Mouse (Mus musculus): ENCODE results near the gene Fam131a. TPM values are rescaled to one million over a fixed set of nuclear protein-coding genes. Genes with fewer than 3 reads are reported as not detected.

The Fam131a gene
- total RNA-seq, 2 experiments from 2014 or later, result 489 to 490 TPM

DNA sequence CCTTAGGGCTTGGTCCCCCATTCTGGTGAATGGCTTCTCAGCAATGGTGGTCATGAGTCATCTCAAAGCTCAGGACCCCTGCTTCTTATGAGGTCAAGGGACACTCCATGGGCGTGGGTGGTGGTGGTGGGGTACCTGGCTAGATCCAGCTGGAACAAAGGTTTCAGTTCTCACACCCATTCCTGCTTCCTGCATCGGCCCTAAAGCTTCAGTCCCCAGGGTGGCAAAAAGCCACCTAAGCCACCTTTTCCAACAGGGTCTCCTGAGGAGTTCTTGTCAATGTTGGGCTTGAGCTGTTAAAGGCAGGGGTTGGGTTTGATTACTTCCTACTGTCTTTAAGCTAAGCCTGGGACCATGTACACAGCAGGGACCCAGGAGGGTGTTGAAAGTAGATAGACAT is 22.1 kb downstream of the Fam131a start:
- no peak for DNase-seq (ENCODE audit: extremely low spot score in 1 of 2, low spot score in 1 of 2)

DNA sequence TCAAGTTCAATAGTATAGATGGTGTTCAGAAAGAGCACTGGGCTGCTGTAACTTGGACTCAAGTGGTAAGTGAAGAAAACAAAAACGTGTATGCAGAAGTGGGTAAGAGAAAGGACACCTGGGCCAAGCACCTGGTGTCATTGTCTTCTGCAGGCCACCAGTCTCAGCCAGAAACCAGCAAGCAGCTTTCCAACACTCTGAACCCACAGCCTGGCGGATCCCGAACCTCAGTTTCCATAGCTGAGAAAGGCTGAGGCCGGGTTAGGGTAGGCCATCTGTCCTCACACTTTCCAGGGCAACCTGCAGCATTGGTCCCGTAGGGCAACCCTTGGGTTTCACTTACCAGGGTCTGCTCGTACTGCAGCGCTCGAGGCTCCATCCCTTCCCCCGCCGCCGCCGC is 22.5 kb downstream of the Fam131a start:
- no peak for DNase-seq (ENCODE audit: extremely low spot score in 1 of 2, low spot score in 1 of 2)

- DNase-seq (ENCODE audit: extremely low spot score in 1 of 2, low spot score in 1 of 2), result peak; percentile 68 to 83
These were observed 23.2 kb downstream of the Fam131a start for GRCm38 (mm10) chr16:20715976-20716840.

DNA sequence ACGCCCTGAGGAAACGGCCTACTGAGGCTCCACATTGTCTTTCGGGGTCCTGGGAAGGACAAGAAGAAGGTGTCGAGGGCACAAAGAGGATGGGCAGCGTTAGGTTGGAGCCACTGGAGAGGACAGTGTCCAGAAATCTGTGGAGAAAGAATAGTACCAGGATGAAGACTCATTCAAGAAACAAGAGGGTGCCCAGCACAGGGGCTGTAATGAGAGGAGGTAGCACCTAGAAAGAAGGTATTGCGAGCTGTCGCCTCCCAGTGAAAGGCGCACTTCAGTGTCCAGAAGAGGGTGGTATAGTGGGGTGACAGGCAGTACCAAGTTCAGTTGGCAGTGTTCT is 23.8 kb downstream of the Fam131a start:
- DNase-seq (ENCODE audit: extremely low spot score in 1 of 2, low spot score in 1 of 2), result no peak

DNA sequence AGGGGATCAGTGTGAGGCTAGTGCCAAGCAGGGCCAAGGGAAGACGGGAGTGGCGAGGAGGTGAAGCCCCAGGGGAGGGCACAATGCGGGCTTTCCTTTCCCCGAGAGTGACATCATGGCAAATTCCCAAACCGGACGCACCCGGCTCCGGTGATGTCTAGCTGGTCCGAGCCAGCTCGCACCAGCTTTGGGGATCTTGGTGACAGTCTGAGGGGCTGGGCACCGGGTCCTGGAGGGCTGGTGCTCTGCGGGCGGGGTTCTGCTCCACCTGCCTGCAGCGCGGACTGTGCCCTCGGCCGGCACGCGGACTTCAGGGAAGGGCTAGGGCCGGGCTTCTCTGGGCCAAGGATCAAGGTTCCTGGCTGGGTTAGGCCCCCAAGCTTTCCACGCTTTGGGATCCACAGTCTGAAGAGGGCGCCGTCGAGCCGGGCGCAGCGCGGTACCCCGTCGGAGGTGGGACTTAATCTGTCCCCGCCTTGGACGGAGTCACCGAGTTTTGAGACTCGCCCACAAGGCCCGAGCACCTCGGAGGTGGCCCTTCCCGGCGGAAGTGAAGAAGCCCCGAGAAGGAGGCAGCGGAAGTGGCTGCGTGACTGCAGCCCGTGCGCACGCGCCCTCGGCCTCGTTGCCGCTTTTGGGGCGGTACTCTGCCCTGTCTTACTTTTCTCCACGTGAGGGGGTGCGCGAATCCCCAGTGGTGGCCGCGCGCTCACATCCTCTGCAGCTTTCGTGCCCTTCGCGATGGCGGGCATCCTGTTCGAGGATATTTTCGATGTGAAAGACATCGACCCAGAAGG is 24.3 kb downstream of the Fam131a start, which contains the start of the genes Polr2h and Clcn2:
Gene Polr2h (plus strand): TSS at position 485 of the 797 bp plus-strand sequence.
Gene Clcn2 (minus strand): TSS at position 566 of the 797 bp plus-strand sequence.
- peak; percentile 94 to 96 for DNase-seq (ENCODE audit: extremely low spot score in 1 of 2, low spot score in 1 of 2)

DNA sequence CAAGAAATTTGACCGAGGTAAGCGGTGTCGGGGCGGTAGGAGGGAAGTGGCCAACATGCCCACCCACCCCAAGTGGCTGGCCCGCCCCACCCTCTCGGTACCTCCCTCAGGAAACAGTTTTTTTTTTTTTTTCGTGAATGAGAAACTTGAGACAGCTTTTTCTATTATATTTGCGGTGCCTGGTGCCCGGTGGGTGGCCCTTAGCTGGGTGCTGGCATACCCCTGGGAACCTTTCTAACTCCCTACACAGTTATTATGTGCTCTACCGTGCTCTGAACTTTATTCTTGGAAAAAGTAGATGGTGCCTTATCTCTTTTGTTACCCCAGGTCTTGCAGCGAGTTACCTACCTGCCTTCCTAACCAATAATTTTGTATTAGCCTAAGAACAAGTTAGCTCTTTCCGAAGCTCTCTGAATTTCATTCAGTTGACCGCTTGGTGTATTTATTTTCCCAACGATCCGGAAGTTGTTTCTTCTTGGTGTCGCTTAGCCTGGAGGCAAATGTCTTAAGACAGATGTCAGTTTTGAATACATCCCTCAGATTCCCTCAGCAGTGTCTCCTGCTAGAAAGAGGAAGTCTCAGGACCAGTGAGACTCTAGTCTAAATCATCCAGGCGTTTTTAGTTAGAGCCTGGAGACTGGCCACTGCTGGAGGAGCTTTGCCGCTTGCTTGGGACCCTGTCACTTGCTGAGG is 25.1 kb downstream of the Fam131a start:
- DNase-seq (ENCODE audit: extremely low spot score in 1 of 2, low spot score in 1 of 2), result no peak

DNA sequence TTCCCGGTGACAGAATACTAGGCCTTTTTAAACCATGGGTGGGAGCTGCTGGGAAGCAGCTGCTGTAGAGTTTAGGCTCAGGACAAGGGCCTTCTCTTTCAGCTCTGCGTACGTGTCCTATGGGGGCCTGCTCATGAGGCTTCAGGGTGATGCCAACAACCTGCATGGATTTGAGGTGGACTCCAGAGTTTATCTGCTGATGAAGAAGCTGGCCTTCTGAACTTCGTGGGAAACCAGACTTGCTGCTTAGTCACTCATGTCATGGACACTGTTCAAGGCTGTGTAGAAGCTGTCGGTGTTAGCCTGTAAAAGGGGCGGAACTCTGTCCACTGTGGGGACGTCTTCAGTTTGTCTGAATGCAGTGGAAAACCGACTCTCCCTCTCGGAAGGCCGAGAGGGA is 28.8 kb downstream of the Fam131a start:
- no peak for DNase-seq (ENCODE audit: extremely low spot score in 1 of 2, low spot score in 1 of 2)

DNA sequence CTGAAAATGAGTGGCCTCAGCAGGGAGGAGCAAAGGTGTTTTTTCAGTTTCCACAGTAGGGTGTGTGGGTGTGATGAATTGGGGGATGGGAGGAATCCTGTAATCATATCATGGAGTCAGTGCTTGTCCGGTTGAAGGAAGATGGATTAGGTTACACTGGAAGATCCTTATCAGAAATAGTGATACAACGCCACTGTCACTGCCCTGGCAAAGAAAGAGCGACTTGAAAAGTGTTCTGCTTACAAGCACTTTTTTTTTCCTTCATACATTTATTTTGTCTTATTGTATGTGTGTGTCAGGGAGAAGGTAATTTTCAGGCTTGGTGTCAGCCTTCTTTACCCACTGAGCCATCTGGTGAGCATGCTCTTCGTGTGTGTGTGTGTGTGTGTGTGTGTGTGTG is 29.7 kb downstream of the Fam131a start:
- DNase-seq (ENCODE audit: extremely low spot score in 1 of 2, low spot score in 1 of 2), result no peak

- DNase-seq (ENCODE audit: extremely low spot score in 1 of 2, low spot score in 1 of 2), result no peak
These were observed 30.2 kb downstream of the Fam131a start for GRCm38 (mm10) chr16:20723247-20723646.

DNA sequence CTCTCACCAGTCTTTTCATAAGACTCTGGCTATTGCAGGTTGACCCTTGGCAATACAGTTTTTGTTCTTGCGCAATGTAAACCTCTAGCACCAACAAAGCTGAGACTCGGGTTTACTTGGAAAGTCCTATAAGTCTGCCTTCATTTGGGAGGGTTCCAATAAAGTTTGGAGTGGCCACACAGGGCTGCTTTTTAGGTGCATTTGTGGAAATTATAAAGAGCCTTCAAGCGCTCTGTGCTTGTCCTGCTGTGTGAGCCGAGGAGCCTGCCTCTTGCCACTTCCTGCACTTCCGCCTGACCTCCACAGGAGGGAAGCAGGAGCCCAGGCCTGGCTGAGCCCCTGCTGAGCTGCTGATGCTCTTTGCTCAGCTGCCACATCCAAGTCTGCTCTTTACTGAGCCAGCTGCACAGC is 31.3 kb downstream of the Fam131a start:
- no peak for DNase-seq (ENCODE audit: extremely low spot score in 1 of 2, low spot score in 1 of 2)

DNA sequence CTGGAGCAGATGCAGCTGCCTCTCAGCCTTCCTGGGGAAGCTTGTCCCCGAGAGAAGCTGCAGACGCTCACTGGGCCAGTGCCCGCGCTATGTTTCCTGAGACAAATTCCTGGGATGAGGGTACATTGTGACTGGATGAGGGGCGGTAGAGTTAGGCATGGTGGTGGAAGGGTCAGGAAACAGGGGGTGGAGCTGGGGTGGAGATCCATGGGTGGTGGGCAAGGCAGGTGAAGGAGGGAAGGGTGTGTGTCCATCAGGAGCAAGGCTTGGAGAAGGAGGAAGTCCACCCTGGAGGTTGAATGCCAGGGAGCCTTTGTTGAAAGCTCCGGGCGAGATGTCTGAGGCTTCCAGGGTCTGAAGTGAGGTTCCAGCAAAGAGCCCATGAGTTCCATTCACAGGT is 32.3 kb downstream of the Fam131a start:
- DNase-seq (ENCODE audit: extremely low spot score in 1 of 2, low spot score in 1 of 2), result no peak

DNA sequence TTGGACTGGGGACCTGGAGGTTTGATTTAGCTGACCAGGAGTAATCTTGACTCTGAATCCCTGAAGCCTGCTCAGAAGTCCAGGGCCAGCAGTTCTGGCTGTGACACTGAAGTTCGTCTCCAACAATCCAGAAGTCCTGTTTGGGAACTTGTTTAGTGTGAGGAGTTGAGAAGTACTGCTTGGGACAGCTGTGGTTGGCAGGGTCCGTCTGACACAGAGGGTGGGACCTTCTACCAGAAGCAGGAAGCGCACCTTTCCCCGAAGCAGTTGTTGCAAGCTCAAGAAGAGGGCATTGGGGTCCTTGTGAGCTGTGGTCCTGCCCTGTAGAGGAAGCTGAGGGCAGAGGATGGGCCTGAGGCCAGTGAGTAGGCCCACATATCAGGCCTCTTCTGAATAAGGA is 32.7 kb downstream of the Fam131a start:
- DNase-seq (ENCODE audit: extremely low spot score in 1 of 2, low spot score in 1 of 2), result no peak

DNA sequence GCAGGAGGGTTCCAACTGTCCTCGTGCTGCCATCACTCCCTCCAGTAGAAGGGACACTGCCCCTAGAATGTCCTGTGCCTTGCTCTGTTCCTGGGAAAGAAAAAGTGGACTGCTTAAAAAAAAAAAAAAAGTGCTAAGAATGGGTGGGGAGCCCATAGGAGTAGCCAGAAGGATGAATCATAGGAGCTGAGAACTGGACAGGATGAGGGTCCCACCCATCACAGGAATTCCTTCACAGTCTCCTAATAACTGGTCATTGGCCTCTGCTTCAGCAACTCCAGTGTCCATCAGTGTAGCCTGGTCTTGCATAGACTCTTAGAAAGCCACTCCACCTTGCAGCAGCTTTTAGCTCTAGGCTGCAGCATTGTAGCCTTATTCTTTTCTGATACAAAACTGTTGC is 33.3 kb downstream of the Fam131a start:
- DNase-seq (ENCODE audit: extremely low spot score in 1 of 2, low spot score in 1 of 2), result no peak

GRCm38 (mm10) chr16:20730293-20730711 is 37.3 kb downstream of the Fam131a start:
- no peak for DNase-seq (ENCODE audit: extremely low spot score in 1 of 2, low spot score in 1 of 2)

- DNase-seq (ENCODE audit: extremely low spot score in 1 of 2, low spot score in 1 of 2), result no peak
These were observed 38.6 kb downstream of the Fam131a start for GRCm38 (mm10) chr16:20731688-20732087.

DNA sequence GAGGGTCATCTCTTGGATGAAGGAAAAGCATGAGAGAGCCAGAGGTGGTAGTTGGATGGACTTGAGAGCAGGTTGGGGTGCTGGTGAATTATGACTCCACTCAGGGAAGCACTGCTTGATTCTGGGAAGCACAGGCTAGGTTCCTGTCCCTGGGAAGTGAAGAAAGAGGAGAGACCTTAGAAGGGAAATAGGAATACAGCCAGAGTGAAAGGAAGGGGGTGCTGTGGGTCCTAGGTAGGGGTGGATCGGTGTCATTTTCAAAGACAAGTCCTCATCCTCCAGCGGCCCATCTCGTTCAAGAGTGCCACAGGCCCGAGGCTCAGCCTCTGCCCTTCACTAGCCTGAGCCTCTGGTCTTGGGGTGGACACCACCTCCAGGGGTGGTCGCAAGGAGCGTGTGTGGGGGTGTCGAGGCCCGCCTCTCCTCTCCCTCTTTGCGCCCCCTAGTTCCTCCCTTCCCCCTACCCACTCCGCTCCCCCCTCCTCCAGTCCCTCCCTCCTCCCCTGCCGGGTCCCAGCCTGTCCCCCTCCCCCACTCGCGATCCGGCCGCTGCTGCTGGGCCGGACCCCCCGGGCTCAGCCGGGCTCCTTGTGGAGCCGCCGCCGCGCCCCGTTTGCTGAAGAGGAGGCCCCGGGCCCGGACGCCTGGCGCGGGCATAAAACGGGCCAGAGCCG is 39.3 kb downstream of the Fam131a start:
- DNase-seq (ENCODE audit: extremely low spot score in 1 of 2, low spot score in 1 of 2), result no peak

DNA sequence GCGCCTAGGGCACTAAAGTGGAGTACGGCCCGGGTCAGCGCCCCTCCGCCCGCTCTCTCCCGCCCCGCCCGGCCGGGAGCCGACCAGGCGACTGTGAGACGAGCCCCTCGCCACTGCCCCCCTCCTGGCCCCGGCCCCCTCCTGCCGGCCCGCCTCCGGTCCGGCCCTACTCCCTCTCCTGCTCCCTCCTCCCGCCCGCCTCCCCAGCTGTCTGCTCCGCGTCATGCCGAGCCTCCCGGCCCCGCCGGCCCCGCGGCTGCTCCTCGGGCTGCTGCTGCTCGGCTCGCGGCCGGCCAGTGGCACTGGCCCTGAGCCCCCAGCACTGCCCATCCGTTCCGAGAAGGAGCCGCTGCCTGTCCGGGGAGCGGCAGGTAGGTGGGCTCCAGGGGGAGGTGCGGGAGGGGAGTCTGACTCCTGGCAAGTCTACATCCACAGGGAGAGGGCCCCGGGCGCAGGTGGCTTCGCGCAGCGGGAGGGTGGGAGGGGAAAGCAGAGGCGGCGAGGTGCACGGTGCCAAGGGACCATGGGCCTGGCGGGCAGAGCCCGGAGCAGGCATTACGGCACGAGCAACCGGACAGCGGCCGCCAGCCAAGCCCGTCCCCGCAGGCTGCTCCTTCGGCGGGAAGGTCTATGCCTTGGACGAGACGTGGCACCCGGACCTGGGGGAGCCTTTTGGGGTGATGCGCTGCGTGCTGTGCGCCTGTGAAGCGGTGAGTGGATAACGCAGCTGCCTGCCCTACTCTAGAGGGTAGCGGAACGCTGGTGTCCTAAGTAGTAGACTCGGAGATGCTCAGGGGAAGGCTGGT is 40.1 kb downstream of the Fam131a start, which contains the start of gene Chrd:
Gene Chrd (plus strand): TSS at position 203 of the 806 bp plus-strand sequence.
- DNase-seq (ENCODE audit: extremely low spot score in 1 of 2, low spot score in 1 of 2), result no peak

- no peak for DNase-seq (ENCODE audit: extremely low spot score in 1 of 2, low spot score in 1 of 2)
These were observed 41.0 kb downstream of the Fam131a start, which contains the start of gene Thpo for GRCm38 (mm10) chr16:20733731-20734730. Thpo (minus strand) TSS chr16:20734511.

Measured in layer of hippocampus, postnatal 25 days (tissue).